Mouse (Mus musculus) CH12.LX (cell line): ENCODE results near the gene Mesd.
A peak's percentile ranks its signal among the peaks of the same experiment; 100 is the strongest.

Experiments used
- CTCF ChIP-seq, 2 experiments: IDR thresholded peaks in 1 of 2; conservative IDR thresholded peaks in 1 of 2; 2 replicates each; pipeline ENCODE4 v1.5.1; 2011 to 2012; ENCODE audit warnings: low read depth in 2 of 2, low read length in 2 of 2, improper control_type of control experiment in 1 of 2, inconsistent platforms in 1 of 2, mild to moderate bottlenecking in 1 of 2, moderate library complexity in 1 of 2
- EP300 ChIP-seq: IDR thresholded peaks from 2 replicates; pipeline ENCODE4 v1.6.1; 2011; ENCODE audit warnings: low read length, improper control_type of control experiment
- GABPA ChIP-seq: IDR thresholded peaks from 2 replicates; pipeline ENCODE4 v1.6.1; 2012; ENCODE audit warnings: low read depth, low read length, improper control_type of control experiment, inconsistent platforms; ENCODE audit not compliant: insufficient replicate concordance
- MAX ChIP-seq: IDR thresholded peaks from 2 replicates; pipeline ENCODE4 v1.6.1; 2011; ENCODE audit warnings: low read length, improper control_type of control experiment
- MEF2A ChIP-seq: IDR thresholded peaks from 2 replicates; pipeline ENCODE4 v1.6.1; 2014; ENCODE audit warnings: low read depth, mild to moderate bottlenecking, inconsistent platforms, low read length, improper control_type of control experiment, borderline replicate concordance
- NELFE ChIP-seq: IDR thresholded peaks from 2 replicates; pipeline ENCODE4 v1.6.1; 2011; ENCODE audit warnings: low read depth, low read length, improper control_type of control experiment
- POLR2A ChIP-seq: IDR thresholded peaks from 2 replicates; pipeline ENCODE4 v1.6.1; 2011; ENCODE audit warnings: low read depth, mild to moderate bottlenecking, improper control_type of control experiment, low read length
- SIN3A ChIP-seq: IDR thresholded peaks from 2 replicates; pipeline ENCODE4 v1.6.1; 2012; ENCODE audit warnings: low read length, improper control_type of control experiment, inconsistent platforms
- TCF12 ChIP-seq: IDR thresholded peaks from 2 replicates; pipeline ENCODE4 v1.6.1; 2014; ENCODE audit warnings: low read depth, mild to moderate bottlenecking, inconsistent platforms, low read length, improper control_type of control experiment
- USF2 ChIP-seq: conservative IDR thresholded peaks from 2 replicates; pipeline ENCODE4 v1.6.1; 2011; ENCODE audit warnings: low read depth, low read length, improper control_type of control experiment
- ZNF384 ChIP-seq: IDR thresholded peaks from 2 replicates; pipeline ENCODE4 v1.6.1; 2012; ENCODE audit warnings: low read depth, low read length, improper control_type of control experiment, inconsistent platforms

GRCm38 (mm10) chr7:83914566-83914965, 30.3 kb downstream of the Mesd start:
- TF ChIP-seq CTCF (conservative IDR thresholded peaks at IDR 0.05 in 1 of 2, IDR thresholded peaks at IDR 0.05 in 1 of 2; ENCODE audit: low read depth in 2 of 2, low read length in 2 of 2) = peak; percentile 59 to 91; a peak in 3 of 4 replicates
- TF ChIP-seq POLR2A = no peak
- no peak for TF ChIP-seq TCF12
- peak; percentile 48 for TF ChIP-seq ZNF384
- TF ChIP-seq SIN3A = no peak
- no peak for TF ChIP-seq USF2
- TF ChIP-seq NELFE = no peak
- TF ChIP-seq MAX = no peak
- no peak for TF ChIP-seq GABPA
- no peak for TF ChIP-seq MEF2A
- TF ChIP-seq EP300 = no peak
